Mouse (Mus musculus) mouse embryonic stem cell (cell line): ENCODE results near the gene Anapc5.

Experiments
- in situ Hi-C, 2 experiments: fragments of 300-500 bp; cut with MboI; formaldehyde crosslinking; loops; 1 replicate in 1 of 2; 3 replicates in 1 of 2; pipeline ENCODE4 v1.14.3; 2019 to 2020; ENCODE audit warnings: low sequenced_read_pairs in 2 of 2, low pct_unique_long_range_greater_than_20kb in 1 of 2, mixed read lengths in 1 of 2; ENCODE audit not compliant: unreplicated experiment in 1 of 2

The Anapc5 gene

DNA sequence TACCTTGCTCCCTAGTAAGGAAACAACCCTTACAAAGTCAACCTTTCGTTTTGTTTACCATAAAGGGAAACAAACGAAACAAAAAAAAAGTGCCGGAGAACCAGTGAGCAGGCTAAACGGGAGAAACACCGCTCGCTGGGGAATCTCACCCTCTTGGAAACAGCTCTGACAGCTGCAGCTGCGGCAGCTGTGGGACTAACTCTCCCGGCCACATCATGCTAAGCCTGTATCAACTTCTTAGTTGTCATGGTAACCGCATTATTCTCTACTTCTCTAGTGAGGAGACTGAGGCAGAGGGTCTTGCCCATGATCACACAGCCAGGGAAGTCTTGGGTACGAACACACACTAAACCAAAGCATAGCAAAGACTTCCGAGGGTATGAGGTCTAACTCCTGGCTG, 47.4 kb downstream of the Anapc5 start:
- in situ Hi-C loops, result no loop called here

DNA sequence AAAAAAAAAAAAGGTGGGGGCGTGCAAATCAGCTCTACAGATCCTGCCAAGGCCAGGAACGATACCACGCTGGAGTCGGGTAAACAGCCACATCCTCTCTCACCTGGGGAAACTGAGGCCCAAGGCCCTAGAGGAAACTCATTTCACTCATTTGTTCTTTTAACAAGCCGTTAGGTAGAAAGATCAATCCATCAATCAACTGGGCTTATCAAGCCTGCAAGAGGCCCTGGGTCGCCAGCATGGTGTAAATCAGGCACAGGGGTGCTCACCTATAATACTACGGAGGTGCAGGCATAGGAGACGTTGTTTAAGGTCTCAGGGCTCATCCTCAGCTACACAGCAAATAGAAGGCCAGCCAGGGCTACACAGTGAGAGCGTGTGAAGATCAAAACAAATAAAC, 49.7 kb downstream of the Anapc5 start:
- in situ Hi-C loops, result no loop called here

DNA sequence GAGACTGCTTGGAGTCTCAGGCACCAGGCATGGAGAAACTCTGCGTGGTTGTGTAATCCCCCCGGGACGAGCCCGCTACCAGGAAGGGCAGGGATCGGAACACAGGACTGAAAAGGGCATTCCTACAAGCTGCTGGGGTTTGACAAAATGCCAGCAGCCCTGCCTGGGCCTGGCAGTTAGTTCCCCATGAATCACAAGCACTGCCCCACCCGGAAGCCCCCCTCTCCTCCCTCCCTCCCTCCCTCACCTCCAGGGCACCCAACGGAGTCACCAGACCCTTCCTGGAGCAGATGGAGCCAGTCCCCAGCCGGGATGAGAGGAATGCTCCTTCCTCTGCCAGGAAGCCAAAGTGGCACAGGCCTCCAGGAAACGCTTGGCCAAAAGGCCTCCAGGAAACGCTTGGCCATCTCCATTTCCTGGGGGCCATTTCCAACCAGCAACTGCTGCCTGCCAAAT, 50.3 kb downstream of the Anapc5 start:
- in situ Hi-C loops, result no loop called here

GRCm38 (mm10) chr5:122770304-122770703, 50.8 kb downstream of the Anapc5 start:
- in situ Hi-C loops, result no loop called here

GRCm38 (mm10) chr5:122769101-122769568, 52.0 kb downstream of the Anapc5 start:
- in situ Hi-C loops, result no loop called here

DNA sequence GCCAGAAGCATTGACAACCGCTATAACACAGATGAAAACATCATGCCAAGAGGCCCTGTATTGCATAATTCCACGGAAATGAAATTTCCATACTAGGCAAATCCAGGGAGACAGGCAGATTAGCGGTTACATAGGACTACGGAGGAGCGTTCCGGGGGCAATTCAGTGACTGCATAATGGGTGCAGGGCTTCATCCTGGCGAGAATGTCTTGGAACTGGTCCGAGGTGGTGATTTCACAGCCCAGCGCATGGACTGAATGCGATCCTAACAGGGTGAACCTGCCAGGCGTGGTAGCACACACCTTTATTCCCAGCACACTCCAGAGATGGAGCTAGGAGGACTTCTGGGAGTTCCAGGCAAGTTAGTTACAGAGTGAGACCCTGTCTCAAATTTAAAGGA, 53.9 kb downstream of the Anapc5 start:
- in situ Hi-C loops, result no loop called here

- in situ Hi-C loops, result no loop called here
Observed at GRCm38 (mm10) chr5:122764032-122764464, 57.1 kb downstream of the Anapc5 start.

DNA sequence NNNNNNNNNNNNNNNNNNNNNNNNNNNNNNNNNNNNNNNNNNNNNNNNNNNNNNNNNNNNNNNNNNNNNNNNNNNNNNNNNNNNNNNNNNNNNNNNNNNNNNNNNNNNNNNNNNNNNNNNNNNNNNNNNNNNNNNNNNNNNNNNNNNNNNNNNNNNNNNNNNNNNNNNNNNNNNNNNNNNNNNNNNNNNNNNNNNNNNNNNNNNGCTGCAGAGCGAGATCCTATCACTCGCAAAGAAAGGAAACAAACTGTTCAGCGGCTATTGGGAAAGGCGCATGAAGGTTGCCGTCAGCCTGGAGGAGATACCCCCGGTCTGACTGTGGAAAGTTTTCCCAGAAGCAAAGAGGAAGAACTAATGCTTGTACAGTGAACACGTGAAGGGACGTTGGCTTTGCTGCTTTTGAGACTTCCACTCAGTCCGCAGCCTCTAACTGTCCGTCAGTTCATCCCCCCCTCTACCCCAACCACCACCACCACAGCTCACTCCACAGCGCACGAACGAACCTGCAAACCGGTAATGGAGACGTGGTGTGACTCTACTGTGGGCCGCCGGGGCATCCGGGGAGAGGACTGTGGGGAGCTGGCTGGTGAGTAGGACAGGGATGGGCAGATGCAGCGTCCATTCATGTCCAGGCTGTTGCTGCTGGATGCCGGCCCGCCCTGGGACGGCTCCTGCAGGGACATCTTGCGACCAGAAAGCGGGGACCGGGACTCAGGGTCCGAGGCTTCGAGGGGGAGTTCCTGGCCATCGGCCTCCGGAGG, 57.7 kb downstream of the Anapc5 start:
- in situ Hi-C loops, result no loop called here

DNA sequence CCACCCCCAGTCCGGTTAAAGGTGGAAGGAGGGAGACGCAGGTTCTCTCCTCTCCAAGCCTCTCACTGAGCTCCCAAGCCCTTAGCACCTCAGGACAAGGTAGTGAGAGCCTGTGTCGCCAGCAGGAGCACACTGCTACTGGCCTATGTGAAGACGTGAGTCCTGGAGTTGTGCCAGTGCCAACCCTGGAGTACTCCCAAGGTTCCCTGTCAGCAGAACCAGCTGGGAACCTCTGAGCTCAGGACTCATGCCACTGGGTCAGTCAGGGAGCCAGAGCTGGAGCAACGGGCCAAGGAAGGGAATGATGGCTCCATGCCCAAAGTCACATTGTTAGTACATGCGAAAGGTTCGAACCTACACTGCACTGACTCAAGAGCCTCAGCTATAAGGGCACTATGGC, 64.5 kb downstream of the Anapc5 start:
- in situ Hi-C loops, result no loop called here

GRCm38 (mm10) chr5:122756144-122756543, 65.0 kb downstream of the Anapc5 start:
- in situ Hi-C loops, result no loop called here

DNA sequence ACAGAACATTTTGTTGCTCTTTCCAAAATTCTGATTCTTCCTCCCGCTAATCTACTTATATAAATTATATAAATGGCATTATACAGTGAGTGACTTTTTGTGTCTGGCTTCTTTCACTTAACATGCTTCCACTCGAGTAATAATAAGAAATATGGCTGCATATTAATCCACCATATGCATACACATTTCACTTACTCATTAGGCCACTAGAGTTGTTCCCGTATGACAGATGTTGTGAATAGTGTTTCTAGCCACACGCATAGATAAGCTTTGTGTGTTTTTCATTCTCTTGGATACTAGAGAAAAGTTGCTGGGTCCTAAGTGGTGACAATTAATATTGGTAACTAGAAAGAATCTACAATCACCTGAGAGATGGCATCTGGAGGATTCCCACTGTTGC, 65.5 kb downstream of the Anapc5 start:
- in situ Hi-C loops, result no loop called here

GRCm38 (mm10) chr5:122754477-122754876, 66.7 kb downstream of the Anapc5 start:
- in situ Hi-C loops, result no loop called here

GRCm38 (mm10) chr5:122747950-122748349, 73.2 kb downstream of the Anapc5 start:
- in situ Hi-C loops, result no loop called here

DNA sequence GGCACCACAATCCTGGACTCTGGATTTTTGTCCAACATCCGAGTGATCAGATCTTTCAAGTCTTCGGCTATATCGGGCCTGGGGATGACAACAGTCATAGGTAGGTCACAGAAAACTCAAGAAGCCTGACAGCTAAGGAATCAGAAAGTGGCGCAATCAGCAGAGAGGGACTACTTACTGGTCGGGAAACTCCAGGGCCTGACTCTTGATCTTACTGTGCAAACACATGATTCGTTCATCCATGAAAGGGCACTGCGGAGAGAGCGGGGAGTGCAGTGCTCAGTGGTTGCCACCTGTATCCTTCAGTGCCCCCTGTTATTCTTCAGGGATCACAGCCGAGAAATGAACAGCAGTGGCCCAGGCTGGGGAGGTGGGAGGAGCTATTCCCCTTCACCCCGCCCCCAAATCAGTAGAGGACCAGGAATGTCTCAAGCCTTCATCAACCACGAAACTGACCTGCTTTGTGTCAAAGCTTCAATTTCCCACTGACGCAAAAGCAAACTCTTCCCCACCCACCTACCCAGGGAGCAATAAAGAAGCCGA, 77.2 kb downstream of the Anapc5 start:
- in situ Hi-C loops, result no loop called here
